Comparison of ENCODE assay signal across 16 mouse cellular contexts in genomic region chr17:10724853-10725252, GRCm38 (mm10).
"Had no signal": no experiment of that assay in that cellular context is flagged by ENCODE, and none has a peak within 500 bp of the region (broad histone marks: within the 10 kb centered on the region; RNA-seq: fewer than 3 reads in every experiment).

No protein-coding gene starts in this region.

- H3K9ac ChIP-seq: limb, embryonic 12.5 days; liver, embryonic 14.5 days; midbrain, embryonic 12.5 days; neural tube, embryonic 15.5 days had no signal

- H3K4me2 ChIP-seq: limb, embryonic 12.5 days; midbrain, embryonic 12.5 days; neural tube, embryonic 15.5 days had no signal

- H3K27ac ChIP-seq: limb, embryonic 12.5 days; liver, embryonic 14.5 days; midbrain, embryonic 12.5 days; neural tube, embryonic 15.5 days had no signal

- H3K4me1 ChIP-seq: midbrain, embryonic 12.5 days had no signal

- H3K27me3 ChIP-seq: limb, embryonic 12.5 days; midbrain, embryonic 12.5 days; neural tube, embryonic 15.5 days had no signal

- ATAC-seq: lung, postnatal 0 days; midbrain, embryonic 16.5 days had no signal

- H3K4me3 ChIP-seq: limb, embryonic 12.5 days; midbrain, embryonic 12.5 days; myocyte; neural tube, embryonic 15.5 days had no signal

- DNase-seq: kidney, adult 18-20 months; kidney, postnatal 10 days; kidney, postnatal 4 days; lung, adult 2 months; lung, postnatal 36 days; right cerebral cortex, adult 18-20 months; spleen, adult 18-20 months; thymus, adult 18-20 months; thymus, postnatal 14 days had no signal

- H3K36me3 ChIP-seq: limb, embryonic 12.5 days; midbrain, embryonic 12.5 days; neural tube, embryonic 15.5 days had no signal

- H3K9me3 ChIP-seq: limb, embryonic 12.5 days; midbrain, embryonic 12.5 days; neural tube, embryonic 15.5 days had no signal
